Mouse (Mus musculus): ENCODE data around the gene Fmo3.

Fmo3 gene

DNA sequence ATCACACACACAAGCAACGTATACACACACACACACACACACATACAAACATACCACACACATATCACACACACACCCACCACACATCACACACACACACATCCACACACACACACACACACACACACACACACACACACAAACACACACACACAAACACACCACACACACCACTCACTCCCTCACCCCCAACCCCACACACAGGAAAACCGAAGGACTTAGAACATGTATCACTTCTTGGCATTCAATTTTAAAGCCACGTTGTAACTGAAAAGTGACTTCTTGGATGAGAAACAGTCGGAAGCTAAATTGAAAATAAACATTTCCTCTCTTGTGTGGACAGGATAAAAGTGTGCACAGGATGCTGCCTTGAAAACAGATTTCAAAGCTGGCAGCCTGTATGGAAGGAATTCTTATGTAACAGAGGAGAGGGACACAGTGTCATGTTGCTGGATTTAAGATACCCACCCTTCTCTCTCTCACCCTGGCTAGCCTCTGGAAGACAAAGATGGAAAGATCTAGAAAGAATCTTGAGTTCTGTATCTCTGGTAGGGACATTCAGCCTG, 52.9 kb downstream of the Fmo3 start:
- DNase-seq (ENCODE audit: low spot score in 2 of 2) = no peak

DNA sequence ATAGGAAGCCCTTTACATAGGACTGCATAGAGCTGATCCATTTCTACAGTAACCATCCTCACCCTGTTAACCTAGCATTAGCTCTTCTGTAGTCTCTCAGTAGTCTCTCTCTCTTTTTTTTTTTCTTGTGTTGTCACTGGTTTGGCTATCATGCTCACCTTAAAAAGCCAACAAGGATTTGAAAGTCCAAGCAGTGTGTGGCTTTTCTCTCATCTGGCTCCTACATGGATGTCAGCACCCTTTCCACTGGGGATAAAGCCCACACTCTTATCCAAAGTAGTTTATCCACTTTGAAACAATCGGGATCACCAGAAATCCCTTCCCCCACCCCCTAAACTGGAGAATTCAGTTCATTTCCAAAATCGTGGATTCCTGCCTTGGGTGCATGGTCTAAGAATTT, 53.7 kb downstream of the Fmo3 start:
- DNase-seq (ENCODE audit: low spot score in 2 of 2) = no peak

DNA sequence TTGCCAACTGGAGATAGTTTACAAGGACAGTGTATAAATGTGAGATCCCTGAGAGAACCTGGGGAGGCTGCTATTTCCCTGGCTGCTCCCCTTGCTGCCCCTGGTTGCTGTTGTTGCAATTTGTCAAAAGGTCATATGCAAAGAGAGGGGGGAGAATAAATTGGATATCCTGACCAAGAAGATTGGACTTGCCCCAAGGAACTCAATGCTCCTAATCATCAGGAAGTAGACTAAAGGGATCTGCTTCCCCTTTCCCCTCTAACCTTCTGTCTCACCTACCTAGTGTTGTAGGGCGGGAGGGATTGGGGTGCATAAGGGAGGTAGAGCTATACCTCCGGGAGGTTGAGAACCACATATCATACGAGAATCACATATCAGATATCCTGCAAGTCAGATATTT, 55.2 kb downstream of the Fmo3 start:
- DNase-seq (ENCODE audit: low spot score in 2 of 2) = no peak

DNA sequence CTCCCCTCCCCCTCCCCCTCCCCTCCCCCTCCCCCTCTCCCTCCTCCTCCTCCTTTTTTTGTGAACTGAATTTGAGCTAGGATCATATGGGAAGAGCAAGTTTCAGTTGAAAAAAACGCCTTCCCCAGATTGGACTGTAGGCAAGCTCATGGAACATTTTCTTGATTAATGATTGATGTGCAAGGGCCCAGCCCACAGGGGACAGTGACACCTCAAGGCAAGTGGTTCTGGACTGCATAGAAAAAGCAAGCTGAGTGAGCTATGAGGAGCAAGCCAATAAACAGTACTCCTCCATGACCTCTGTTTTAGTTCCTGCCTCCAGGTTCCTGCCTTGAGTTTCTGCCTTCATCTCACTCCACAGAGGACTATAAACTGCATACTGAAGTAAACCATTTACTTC, 59.2 kb downstream of the Fmo3 start:
- no peak for DNase-seq (ENCODE audit: low spot score in 2 of 2)

DNA sequence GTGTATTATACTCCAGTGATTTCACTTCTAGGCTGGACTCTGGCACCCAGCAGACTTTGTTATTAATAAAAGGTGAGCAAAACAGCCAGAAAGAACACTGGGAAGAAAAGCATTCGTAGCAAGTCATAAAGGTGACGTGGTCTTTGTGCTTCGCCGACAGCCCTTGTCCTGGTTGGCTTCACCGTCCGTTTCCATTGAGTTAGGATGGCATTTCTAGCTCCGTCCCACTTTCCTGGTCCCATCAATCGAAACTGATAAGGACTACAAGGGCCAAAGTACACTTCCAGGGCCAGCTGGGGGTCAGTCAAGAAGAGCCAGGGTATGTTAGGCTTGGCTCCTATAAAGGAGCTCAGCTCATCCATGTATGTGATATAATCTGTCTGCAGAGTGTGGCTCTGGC, 67.7 kb downstream of the Fmo3 start:
- no peak for DNase-seq (ENCODE audit: low spot score in 2 of 2)

- no peak for DNase-seq (ENCODE audit: low spot score in 2 of 2)
Measured at GRCm38 (mm10) chr1:162914932-162915556, 69.3 kb downstream of the Fmo3 start.

DNA sequence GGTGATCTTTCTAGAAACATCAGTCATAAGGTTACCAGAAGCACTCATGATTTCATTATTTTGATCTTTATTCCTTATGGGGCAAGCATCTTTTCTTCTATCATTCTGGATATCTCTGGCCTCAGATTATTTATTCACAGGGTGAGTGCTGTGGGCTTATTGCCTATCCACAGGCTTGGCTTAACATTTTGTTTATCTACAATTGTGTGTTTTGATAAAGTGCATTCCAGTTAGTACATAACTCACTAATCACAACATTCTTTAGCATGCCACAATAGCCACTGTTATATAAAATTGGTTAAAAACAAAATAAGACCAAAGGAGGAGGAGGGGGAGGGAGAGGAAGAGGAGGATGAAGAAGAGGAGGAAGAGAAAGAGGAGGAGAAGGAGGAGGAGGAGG, 72.2 kb downstream of the Fmo3 start:
- no peak for DNase-seq (ENCODE audit: low spot score in 2 of 2)
